Mouse (Mus musculus) gastrocnemius, adult 8-10 months (tissue): ENCODE results near the gene Shoc2. TPM values are rescaled to one million over a fixed set of nuclear protein-coding genes. Genes with fewer than 3 reads are reported as not detected.
"Not testable (repeated sequence)": the region's sequence is repeated elsewhere in the genome, so short reads cannot be mapped to it uniquely, and the experiment has no call there.

Experiments used
- DNase-seq, 2 experiments: peaks; one replicate each; pipeline ENCODE4 v3.0.0; 2022; ENCODE audit warnings: low spot score in 2 of 2
- total RNA-seq, 4 experiments: library from RNA; stranded (reverse); gene quantifications; 2 replicates each; pipeline ENCODE4 v1.2.4; 2022

Shoc2 gene
- 10 to 100 TPM; 21.7 to 31.6 (median 23.4) TPM for total RNA-seq

- peak; percentile 98 to 99 for DNase-seq
Observed at GRCm38 (mm10) chr19:53943802-53944785, at the start of gene Shoc2, which contains the start of gene Bbip1. Gene Shoc2, plus strand, starts transcription at chr19:53944306. Gene Bbip1, minus strand, starts transcription at chr19:53944627.

DNA sequence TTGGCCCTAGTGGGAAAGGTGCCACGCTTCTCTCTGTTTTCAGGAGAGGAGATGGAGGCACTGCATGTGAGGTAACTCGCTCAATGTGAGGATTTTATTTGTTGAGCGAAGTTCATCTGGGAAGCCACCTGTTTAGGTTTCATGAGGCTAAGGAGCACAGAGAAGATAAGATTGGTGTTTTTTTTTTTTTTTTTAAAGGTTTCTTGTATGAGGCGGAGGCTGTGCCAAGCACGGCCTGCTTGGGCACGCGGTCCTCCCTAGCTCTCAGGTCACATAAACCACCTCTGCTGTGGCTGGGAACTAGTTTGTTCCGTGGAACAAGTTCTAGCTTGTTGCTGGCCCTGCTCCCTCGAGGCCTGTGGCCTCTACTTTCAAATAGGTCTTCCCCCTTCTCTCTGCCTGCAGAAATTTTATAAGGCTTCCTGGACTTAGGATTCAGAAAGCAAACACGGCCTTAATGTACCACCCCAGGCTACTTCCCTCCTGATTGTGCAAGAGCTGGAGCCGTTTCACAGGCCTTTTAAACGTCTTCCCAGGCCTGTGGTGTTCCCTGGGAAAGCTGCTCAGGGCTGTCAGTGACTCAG lies 49.5 kb upstream of the Shoc2 start:
- no peak for DNase-seq

GRCm38 (mm10) chr19:53898046-53898445 lies 46.1 kb upstream of the Shoc2 start:
- DNase-seq = no peak

DNA sequence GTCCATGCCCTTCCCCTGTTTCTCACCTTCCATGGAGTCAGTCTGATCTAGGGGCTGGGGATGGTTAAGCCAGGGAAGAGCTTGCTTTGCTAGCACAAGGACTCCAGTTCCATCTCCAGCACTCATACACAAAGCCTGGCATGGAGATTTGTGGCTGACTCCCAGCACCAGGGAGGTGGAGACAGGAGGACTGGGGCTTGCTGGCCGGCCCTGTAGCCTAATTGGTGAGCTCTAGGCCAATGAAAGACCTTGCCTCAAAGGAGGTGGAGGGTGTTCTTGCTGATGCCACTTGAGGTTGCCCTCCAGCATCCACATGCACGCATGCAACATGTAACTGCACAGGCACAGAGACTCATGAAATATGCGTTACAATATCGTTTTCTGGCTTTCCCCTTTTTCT lies 45.6 kb upstream of the Shoc2 start:
- no peak for DNase-seq

- DNase-seq = no peak
Observed at GRCm38 (mm10) chr19:53898970-53899900, 44.9 kb upstream of the Shoc2 start.

DNA sequence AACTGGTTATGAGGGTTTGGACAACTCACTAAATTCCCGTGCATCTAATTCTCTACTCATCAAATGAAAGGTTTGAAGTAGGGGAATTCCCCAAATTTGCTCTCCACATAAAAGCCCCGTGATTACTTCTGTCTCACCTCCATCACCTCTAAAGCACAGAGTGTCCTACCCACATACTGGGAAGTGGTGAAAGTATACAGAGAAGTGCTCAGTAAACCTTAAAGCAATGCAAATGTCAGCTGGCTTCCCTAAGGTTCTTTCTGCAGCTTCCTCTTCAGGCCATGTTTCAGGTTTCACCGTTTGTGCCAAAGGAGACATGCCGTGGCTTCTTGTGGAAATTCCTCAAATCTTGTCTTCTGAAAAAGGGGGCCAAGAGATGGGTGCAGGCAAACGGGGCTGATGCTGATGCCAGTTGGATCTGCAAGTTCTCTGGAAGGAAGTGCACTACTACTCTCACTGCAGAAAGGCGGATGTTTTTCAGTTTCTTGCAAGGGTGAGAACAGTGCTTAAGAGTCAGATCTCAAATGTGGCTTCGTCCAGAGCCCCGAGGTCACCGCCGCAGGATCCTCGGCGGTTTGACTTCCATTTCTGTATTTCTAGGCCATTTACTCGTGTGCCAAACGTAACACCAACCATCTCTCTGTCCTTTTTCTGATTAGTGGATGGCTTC lies 44.0 kb upstream of the Shoc2 start:
- no peak for DNase-seq

DNA sequence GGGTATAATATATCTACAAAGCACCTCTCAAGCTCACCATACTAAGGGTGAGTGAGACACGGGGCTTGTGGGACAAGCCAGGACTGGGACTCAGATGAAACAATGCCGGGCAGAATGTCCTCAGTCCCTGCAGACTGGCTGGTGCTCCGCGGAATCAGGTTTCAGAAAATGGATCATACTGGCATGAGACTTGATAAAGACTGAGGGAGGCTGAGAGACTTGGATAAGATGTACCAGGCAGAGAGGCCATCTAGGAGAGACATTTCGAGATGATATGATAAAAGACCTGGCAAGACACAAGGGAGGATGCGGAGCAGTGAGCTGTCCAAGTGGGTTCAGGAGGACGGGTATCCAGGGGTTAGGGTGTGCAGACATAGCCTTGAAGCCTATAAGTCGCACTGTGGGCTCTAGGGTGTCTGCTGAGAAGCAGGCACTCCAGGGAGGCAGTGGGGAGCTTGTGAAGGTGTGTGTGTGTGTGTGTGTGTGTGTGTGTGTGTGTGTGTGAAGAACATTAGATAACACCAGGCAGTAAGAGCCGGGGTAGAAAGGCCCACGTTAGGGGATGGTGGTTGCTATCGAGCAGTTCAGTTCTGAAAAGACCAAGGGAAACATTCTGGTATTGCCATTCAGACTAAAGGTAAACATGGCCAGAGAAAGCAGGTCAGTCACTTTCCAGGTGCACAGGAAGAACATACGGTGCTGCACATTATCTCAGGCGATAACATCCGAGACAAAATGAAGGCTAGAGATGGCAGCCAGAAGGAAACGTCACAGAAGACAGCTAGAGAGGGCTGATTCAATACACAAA lies 42.0 kb upstream of the Shoc2 start:
- DNase-seq = peak in 1 of 2 experiments; percentile 8

GRCm38 (mm10) chr19:53902739-53903487 lies 41.2 kb upstream of the Shoc2 start:
- DNase-seq = peak; percentile 90 to 95

DNA sequence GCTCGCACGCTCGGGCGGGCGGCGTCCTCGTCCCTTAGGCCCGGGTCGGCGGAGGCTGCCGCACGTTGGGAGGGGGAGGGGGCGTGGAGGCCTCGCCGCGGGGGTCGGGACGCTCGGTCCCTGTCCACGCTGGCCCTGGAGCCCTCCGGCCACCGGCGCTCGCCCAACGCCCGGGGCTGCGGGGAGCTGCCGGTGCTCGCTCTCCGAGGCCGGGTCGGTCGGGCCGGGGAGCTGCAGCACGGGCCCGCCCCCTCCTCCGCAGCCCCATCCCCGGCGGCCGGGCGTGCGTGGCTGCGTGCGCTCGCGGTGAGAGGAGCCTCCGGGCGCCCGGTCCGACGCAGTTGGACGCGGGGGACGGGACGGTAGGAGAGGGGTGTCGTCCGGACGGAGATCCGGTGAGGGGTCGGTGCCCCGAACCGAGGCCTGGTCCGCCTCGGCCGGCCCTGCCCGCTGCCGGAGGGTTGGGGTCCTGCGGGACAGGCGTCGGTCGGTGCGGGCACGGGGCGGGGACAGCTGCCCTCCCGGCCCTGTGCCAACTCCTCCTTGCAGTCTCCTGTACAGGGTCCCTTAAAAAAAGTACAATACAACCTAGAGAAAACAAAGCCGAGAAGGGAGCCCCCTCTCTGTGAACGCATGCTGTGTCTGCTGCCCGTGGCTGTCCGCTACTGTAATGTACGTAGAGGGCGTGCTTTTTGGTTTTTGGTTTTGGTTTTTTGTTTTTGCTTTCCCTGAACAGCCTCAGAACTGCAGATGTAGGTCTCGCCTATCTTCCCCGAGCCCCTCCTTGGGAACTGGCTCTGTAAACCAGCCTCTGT lies 40.4 kb upstream of the Shoc2 start:
- DNase-seq = peak in 1 of 2 experiments; percentile 37

DNA sequence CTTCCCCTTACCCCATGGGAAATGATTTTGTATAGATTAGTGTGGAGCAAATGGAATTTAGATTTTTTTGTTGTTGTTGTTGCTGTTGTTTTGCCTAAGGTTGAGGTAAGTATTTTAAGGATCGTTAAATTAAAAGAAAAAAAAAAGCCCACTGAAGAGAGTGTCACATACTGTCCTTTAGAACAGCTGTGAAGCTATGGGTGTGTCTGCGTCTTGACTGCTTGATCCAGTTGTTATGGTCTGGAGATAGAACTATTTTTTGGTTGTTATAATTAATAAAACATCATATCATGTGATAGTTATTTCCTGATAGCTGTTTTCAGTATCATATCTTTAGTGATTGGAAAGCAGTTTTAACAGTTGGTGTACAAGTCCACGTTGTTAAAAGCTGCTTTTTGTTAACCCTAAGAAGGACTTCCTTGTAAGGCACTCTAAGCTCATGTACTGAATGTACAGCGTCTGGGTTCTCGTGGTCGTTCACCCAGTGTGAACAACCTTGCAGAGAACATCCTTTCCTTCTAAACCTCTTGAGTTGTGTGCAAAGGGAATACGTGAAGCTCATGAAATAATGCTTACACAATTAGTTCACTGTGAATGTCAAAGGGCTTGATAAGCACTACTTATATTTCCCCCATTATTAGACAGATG lies 39.1 kb upstream of the Shoc2 start:
- no peak for DNase-seq

DNA sequence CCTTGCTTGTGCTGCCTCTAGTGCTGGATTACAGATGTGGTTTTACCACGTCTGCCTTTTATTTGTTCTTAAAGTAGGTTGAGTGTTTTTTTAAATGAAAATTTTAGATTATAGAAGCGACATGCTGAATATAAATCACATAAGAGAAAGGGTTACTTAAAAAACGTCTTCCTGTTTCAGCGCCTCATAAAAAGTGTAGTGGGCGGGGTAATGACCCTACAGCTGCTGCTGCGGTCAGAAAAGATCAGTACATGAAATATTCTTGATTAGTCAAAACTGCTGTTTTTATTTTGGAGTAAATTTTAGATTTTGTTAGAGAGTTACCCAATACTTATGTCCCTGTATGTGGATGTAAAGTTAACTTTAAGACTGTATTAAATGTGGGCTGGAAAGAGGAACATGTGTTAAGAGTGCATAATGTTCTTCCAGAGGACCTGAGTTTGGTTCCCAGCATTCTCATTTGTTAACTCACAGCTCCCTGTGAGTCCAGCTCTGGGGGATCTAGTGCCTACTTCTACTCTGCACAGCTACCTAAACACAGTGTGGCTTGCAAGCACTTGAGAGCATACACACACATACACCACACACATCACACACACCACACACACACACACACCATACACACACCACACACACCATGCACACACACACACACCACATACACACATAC lies 37.9 kb upstream of the Shoc2 start:
- no peak for DNase-seq

- not testable (repeated sequence) for DNase-seq
Observed at GRCm38 (mm10) chr19:53906703-53907070, 37.4 kb upstream of the Shoc2 start.

DNA sequence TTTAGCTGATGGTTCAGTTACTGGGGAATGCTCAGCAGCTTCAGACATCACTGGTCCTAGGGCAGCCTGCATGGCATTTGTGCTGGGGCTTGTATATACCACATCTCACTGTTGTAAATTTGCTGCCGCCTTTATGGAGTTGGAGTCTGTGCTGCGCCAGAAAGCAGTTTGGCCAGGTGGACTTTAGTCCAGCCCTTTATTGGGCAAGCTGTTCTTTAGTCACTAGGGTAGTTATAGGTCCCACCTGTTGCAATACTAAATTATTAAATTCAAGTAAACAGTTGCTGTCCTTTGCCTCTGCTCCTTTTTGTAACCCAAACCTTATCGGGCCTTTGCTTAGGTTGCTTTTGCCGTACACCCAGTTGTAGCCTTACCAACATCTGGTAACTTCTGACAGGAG lies 29.2 kb upstream of the Shoc2 start:
- DNase-seq = no peak

DNA sequence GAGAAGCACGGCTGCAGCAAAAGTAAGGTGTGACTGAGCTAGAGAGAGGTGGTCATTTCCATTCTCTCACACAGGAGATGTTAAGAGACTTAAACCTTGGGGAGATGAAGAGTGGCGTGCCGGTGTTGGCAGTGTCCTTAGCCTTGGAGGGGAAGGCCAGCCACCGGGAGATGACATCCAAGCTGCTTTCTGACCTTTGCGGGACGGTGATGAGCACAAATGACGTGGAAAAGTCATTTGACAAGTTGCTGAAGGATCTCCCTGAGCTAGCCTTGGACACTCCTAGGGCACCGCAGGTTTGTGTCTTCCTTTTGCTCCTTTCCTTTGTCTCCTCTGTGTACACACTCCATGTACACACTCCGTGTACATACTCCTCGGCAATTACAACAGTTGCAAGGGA lies 24.6 kb upstream of the Shoc2 start:
- no peak for DNase-seq

- not testable (repeated sequence) for DNase-seq
Observed at GRCm38 (mm10) chr19:53921996-53922395, 22.1 kb upstream of the Shoc2 start.

DNA sequence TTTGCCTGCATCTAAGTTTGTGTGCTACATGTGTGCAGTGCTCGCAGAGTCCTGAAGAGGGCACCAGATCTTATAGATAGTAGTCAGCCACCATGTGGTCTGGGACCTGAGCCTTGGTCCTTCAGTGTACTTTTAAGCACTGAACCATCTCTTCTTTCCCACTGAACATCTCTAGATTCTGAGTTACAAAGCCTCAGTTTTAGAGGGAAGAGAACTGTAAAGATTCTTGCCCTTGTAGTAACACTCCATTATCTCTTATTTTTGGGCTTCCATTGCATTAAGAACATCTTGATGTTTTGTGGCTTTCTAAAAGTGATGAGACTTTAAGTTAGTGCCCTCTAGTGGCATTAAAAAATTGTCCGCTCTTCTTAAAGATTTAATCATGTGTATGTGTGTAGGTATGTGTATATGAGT lies 18.8 kb upstream of the Shoc2 start:
- DNase-seq = no peak

DNA sequence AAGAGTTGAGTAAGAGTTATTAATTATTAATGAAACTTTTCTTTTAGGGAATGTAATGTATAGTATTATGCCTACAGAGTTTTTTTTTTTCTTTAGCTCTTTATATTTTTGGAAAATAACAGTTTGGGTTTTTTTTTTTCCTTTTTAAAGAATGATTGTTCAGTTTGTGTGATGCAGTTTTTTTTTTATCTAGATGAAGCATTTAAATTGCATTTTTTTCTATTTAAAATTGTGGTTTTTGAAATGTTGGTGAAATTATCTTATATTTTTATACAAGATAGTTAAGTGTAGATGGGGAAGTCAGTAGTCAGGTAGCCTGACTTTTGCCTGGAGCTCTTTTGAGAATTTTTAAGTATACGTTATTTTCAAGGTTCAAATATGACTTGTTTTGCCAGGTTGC lies 17.4 kb upstream of the Shoc2 start:
- no peak for DNase-seq
